Mouse (Mus musculus) embryonic stem cell, embryonic (primary cell): ENCODE measurements at regions not wholly inside any gene's neighbourhood (a gene's known extent, or its start where the extent isn't known, plus 50 kb on each side); places are given as distances from the start of the nearest gene placed in this dataset.

Experiments
- CTCF ChIA-PET, 4 experiments: fragments of 300-600 bp in 2 of 4; fragments of 350-600 bp in 2 of 4; sonication (Branson Sonifier 250); formaldehyde crosslinking; loops; one replicate each; lab custom pipeline; 2022; ENCODE audit warnings: inconsistent platforms in 2 of 4; lab: Charles Lee
- POLR2A ChIA-PET, 4 experiments: fragments of 300-600 bp in 2 of 4; fragments of 350-600 bp in 2 of 4; sonication (Branson Sonifier 250); formaldehyde crosslinking; loops; one replicate each; lab custom pipeline; 2022; ENCODE audit warnings: antibody characterized with exemption in 4 of 4, inconsistent platforms in 1 of 4; lab: Charles Lee

DNA sequence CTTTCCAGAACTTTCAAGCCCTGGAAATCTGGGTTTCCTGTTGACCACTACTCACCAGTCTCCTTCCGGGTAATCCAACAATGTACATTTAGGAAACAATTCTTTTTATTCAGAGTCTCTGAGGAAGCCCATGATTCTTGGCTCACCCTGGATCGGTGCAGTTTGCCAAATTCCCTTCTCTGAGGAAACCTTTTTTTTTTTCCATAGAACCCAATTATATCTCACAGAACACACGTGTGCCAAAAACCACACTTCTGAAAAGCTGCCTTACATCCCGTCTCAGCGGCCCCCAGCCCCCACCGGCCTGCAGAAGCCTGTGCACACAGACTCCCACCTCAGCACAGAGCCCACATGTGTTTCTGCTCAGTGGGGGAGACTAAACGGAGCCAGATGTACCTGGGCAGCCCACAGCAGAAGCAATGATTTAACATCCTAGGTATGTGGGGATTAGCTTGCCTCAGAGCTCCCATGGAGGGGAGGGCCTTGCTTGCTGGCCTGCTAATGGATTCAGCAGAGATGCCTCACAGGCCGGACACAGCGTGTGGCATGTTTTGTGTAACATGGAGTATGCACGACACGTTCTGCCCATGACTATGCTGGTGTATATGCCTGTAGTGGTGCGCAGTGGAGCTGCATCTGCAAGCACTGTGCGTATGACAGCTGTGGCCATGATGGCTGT, 413.7 kb downstream of the Rps24 start:
- ChIA-PET CTCF (no interaction called here), POLR2A (interaction anchor here in 1 of 4 experiments (0.6 kb wide), 1 partner anchor 1772 kb away, joined by 4 read pairs; no protein-coding TSS in a partner anchor)

GRCm38 (mm10) chr14:24901726-24902125, 414.8 kb downstream of the Rps24 start:
- CTCF ChIA-PET = no interaction called here
- POLR2A ChIA-PET = no interaction called here

GRCm38 (mm10) chr14:24902870-24903269, 415.9 kb downstream of the Rps24 start:
- POLR2A ChIA-PET = interaction anchor here in 1 of 4 experiments (0.7 kb wide), 1 partner anchor 379 kb away, joined by 3 read pairs; no protein-coding TSS in a partner anchor
- CTCF ChIA-PET = no interaction called here

- CTCF ChIA-PET = no interaction called here
- POLR2A ChIA-PET = interaction anchor here in 1 of 4 experiments (0.8 kb wide), 1 partner anchor 9 kb away, joined by 3 read pairs; no protein-coding TSS in a partner anchor
Measured at GRCm38 (mm10) chr14:24904712-24905111, 417.8 kb downstream of the Rps24 start.

GRCm38 (mm10) chr14:24906916-24907315, 420.0 kb downstream of the Rps24 start:
- POLR2A ChIA-PET = interaction anchor here in 2 of 4 experiments (0.6 to 1.5 kb wide), 3 partner anchors 11 to 407 kb away, joined by 4 read pairs; no protein-coding TSS in a partner anchor
- CTCF ChIA-PET = no interaction called here

DNA sequence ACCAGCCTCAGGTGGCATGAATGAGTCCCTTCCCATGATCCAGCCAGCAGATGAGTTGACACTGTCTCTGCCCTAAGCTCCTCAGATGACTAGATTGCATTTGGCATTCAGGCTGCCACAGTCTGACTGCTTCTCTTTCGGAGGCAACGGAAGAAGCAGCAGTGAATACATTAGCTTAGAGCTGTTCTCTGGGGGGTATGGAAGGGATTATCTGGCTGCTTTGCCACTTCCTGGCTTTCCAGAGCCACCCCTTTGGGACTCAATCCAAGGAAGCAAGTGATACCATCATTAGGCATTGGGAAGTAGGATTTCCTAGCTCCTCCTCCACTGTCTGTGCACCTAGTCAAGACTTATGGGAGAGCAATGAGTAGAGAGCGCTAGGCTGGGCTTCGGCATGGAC, 421.5 kb downstream of the Rps24 start:
- CTCF ChIA-PET = interaction anchor here in 2 of 4 experiments (0.6 to 1.2 kb wide), 3 partner anchors 20 to 37 kb away, joined by 3 to 6 read pairs (median 3); no protein-coding TSS in a partner anchor
- POLR2A ChIA-PET = interaction anchor here in 1 of 4 experiments (1.5 kb wide), 1 partner anchor 13 kb away, joined by 4 read pairs; no protein-coding TSS in a partner anchor

- ChIA-PET CTCF (interaction anchor here in 1 of 4 experiments (0.5 kb wide), 1 partner anchor 1794 kb away, joined by 3 read pairs; no protein-coding TSS in a partner anchor), POLR2A (no interaction called here)
Measured at GRCm38 (mm10) chr14:24911621-24912020, 424.7 kb downstream of the Rps24 start.

DNA sequence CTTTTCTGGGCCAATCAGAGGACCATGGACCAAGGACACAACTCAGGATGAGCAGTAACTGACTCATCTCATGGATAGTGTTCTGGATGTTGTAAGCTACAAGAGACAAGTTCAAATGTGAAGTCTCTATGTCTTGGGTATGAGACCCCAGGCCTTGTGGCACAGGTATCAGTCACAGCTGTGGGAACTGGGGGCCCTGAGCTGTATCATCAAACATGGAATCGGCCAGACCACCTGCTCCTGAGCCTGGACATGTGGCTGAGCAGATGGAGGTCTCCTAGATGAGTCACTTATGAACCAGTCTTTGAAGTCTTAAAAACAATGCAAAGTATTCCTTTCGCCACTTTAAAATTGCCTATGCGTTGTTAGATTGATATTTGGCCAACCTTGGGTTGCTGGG, 432.1 kb downstream of the Rps24 start:
- CTCF ChIA-PET = no interaction called here
- POLR2A ChIA-PET = no interaction called here

DNA sequence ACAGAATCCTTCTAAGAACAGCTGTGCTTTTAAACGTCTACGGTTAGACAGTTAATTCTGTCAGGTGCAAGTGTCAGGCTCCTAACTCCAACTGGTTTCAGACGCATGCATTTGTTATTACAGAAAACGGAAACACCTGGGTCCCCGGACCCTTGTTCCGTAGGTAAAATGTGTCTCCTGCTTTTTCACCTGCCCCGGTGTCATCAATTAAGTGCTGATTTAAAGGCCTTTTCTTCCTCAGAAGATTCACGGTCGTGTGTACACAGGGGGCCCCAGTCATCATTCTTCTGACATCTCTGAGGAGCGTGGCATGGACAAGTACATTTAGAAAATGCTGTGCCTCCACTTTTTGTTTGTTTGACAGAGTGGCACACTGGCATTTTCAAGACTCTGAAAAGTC, 435.1 kb downstream of the Rps24 start:
- ChIA-PET POLR2A (no interaction called here), CTCF (no interaction called here)

- ChIA-PET POLR2A (interaction anchor here in 2 of 4 experiments (0.6 to 0.7 kb wide), 4 partner anchors 14 to 671 kb away, joined by 3 to 4 read pairs (median 4); no protein-coding TSS in a partner anchor), CTCF (interaction anchor here in 1 of 4 experiments (0.7 kb wide), 1 partner anchor 28 kb away, joined by 3 read pairs; no protein-coding TSS in a partner anchor)
Measured at GRCm38 (mm10) chr14:24924561-24924960, 437.6 kb downstream of the Rps24 start.

DNA sequence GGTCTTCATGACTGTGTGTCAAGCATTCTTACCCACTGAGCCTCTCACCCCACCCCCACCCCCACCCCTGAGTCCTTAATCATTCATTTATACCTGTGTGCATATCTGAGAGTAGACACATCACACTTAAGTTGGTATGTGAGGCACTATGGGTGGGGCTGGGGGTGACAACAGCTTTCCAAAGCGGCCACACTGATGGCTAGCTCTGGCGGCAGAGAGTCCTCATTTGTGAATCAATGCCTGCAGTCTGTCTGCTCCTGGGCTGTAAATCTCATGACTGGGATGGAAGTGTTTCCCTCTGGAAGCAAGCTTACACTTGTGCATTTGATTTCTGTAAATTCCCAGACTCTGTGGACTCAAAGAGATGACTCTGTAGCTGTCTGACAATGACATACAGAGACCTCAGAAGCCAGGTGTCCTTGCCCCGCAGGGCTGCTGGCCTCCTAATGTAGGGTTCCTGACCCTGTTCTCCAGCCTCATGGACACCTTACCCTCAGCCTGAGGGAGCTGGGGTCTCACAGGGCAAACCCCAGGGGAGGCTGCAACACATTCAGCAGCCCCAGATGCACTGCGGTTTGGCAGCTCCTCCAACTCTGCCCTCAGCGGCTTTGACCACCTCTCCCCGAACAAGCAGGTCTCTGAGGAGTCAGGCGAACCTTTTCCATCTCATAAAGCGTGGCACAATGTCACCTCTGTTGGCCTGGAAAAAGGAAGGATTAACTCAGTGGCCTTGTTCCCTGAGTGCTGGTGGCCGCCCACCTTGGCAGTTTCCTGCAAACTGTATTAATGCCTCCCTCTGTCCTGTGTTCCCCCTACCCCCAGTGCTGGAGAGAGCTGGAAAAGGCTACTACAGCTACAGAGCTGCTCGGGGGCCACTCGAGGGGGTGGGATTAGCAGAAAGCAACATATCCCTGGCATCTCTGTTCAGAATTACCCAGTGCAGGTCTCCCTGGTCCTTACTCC, 439.4 kb downstream of the Rps24 start:
- ChIA-PET CTCF (interaction anchor here in 3 of 4 experiments (0.6 to 2.1 kb wide), 7 partner anchors 14 to 639 kb away, joined by 3 to 7 read pairs (median 3); no protein-coding TSS in a partner anchor), POLR2A (interaction anchor here (0.5 to 1.8 kb wide), 15 partner anchors 10 to 893 kb away, joined by 3 to 8 read pairs (median 4); partner anchors contain the start of gene Zmiz1 (in 1 of the 4))

DNA sequence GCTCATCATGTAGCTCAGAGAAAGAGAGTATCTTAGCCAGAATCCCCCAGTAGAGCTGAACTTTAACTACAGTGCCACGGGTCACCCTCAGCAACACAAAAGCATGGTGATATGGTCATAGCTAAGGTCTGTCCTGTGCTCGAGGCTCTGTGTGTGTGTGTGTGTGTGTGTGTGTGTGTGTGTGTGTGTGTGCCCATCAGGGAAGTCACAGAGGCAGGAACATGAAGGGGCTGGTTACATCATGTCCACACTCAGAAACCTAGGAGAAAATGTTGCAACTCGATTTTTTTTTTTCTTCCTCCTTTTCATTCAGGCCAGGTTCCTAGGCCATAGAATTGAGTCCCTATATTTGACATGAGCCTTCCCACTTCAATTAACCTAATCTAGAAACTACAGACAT, 441.8 kb downstream of the Rps24 start:
- ChIA-PET CTCF (interaction anchor here in 3 of 4 experiments (0.6 to 1.3 kb wide), 6 partner anchors 18 to 947 kb away, joined by 3 read pairs; no protein-coding TSS in a partner anchor), POLR2A (interaction anchor here in 2 of 4 experiments (0.6 to 1.5 kb wide), 3 partner anchors 18 to 688 kb away, joined by 3 read pairs; no protein-coding TSS in a partner anchor)

DNA sequence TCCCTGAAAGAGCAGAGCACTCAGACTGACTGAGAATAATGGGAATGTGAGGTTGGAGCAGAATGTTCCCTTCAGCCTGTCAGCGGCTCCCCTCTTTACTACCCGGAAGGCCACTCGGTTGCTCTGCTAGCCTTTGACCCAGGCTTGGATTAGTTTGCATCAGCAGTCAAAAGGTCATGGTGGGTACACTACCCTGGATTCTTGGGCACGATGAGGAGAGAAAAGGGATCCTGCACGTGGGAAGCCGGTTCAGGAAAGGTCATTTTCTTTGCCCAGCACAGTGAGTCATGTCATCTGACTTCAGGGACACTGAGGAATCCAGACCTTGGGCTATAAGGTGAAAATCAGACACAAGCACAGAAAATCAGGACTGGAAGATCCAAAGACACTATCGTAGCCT, 443.3 kb downstream of the Rps24 start:
- CTCF ChIA-PET = no interaction called here
- POLR2A ChIA-PET = interaction anchor here in 1 of 4 experiments (0.6 kb wide), 1 partner anchor 278 kb away, joined by 6 read pairs; no protein-coding TSS in a partner anchor

DNA sequence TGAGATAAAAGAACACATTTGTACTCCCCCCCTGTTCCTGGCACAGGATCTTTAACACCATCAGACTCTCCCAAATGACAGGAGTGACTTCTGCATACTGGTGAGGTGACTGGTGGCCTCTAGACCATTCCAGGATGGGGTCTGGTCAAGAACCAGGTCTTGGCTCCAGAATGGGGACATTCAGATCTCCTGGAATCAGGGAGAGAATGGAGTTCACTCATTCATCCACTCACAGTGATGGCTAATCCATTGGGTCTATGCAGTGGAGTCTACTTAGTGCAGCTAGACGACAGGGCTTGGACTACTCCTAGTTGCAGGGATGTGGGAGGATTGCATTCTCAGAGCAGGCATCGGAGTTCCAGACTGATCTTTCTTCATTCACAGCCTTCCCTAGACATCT, 451.0 kb downstream of the Rps24 start:
- ChIA-PET POLR2A (interaction anchor here in 2 of 4 experiments (0.6 to 1.9 kb wide), 2 partner anchors 12 kb away, joined by 3 to 5 read pairs; no protein-coding TSS in a partner anchor), CTCF (no interaction called here)

DNA sequence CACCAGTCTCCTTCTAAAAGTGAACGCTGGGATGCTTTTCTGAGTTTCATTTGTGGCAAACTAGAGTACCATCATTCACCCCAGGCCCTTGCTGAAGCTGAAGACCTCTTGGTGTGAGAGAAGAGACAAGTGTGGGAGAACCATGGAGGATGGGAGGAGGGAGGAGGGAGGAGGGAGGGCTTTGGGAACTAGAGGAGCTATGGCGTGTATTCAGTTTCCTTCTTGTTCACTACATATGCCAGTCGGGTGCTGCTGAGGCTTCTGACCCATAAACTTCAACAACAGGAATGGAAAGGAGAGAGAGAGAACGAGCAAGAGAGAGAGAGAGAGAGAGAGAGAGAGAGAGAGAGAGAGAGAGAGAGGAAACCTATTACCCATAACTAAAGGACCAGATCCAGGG, 452.1 kb downstream of the Rps24 start:
- ChIA-PET POLR2A (interaction anchor here in 1 of 4 experiments (1.9 kb wide), 1 partner anchor 13 kb away, joined by 5 read pairs; no protein-coding TSS in a partner anchor), CTCF (interaction anchor here in 2 of 4 experiments (0.6 to 1.3 kb wide), 4 partner anchors 35 to 626 kb away, joined by 4 to 13 read pairs (median 5); no protein-coding TSS in a partner anchor)

DNA sequence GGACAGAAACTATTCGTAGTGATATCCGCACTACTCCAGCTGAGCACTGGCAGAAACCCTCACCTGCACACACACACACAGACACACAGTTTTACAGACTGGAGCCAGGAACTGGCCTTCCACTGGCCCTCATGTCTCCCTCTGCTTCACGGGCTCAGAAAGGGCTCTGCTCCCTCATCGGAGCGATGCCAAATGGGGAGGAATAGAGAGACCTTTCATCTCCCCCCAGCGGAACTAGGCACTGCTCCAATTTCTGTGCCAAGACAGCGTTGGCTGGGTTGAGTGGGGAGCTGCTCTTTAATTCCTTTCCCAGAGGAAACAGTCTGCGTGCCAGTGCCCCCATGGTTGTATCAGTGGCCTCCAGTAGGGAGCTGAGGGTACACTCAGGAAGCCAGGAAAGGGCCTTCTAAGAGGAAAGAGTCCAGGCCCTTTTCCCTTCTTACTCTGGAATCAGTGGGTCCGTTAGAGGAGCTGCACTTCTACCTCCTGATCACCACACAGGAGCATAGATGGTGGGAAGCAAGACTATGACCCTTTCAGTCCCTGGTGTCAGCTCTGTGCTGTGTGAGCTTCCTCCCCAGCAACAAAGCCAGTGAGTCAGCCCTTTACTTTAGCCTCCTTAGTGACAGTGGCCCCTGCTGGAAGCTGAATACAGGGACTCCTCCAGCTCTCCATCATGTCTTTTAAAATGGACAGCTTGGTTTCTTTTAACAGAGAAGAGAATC, 452.7 kb downstream of the Rps24 start:
- ChIA-PET POLR2A (interaction anchor here in 1 of 4 experiments (0.9 kb wide), 1 partner anchor 440 kb away, joined by 5 read pairs; no protein-coding TSS in a partner anchor), CTCF (interaction anchor here in 2 of 4 experiments (0.6 to 1.3 kb wide), 6 partner anchors 13 to 626 kb away, joined by 3 to 13 read pairs (median 5); no protein-coding TSS in a partner anchor)

- CTCF ChIA-PET = interaction anchor here in 3 of 4 experiments (0.6 to 1.4 kb wide), 11 partner anchors 10 to 700 kb away, joined by 3 to 6 read pairs (median 3); partner anchors contain the start of gene Zmiz1 (in 1 of the 3)
- POLR2A ChIA-PET = interaction anchor here in 1 of 4 experiments (0.7 kb wide), 1 partner anchor 813 kb away, joined by 4 read pairs; no protein-coding TSS in a partner anchor
Measured at GRCm38 (mm10) chr14:24945716-24946115, 458.8 kb downstream of the Rps24 start.
